Mouse (Mus musculus): ENCODE measurements around the gene Eprs.

DNA sequence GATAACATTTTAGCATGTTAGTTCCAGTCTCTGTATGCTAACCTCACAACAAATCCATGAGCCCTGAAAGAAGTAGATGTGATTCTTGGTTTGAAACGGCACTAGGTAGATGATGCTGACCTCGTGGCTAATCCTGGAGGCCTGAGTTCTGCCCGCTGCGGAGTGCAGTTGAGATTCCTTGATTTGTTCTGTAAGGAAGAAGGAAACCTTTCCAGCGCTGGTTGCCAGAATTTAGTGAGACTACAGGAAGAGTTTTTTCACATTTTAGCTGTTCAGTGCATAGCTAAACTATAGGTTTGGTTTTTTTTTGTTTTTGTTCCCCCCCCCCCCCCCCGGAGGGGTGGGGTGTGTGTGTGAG is 1.3 kb downstream of the Eprs start:
- TF ChIP-seq CTCF (IDR thresholded peaks at IDR 0.05; ENCODE audit: low read depth, low read length) (no peak), POLR2A (IDR thresholded peaks at IDR 0.05; ENCODE audit: borderline replicate concordance, low read depth, low read length) (no peak)
